Mouse (Mus musculus): Measurements from ENCODE around the gene Prr12. TPM values are rescaled to one million over a fixed set of nuclear protein-coding genes. Genes with fewer than 3 reads are reported as not detected.

Gene Prr12
- polyA plus RNA-seq, 1 experiment from 2014 or later = 11.1 TPM

DNA sequence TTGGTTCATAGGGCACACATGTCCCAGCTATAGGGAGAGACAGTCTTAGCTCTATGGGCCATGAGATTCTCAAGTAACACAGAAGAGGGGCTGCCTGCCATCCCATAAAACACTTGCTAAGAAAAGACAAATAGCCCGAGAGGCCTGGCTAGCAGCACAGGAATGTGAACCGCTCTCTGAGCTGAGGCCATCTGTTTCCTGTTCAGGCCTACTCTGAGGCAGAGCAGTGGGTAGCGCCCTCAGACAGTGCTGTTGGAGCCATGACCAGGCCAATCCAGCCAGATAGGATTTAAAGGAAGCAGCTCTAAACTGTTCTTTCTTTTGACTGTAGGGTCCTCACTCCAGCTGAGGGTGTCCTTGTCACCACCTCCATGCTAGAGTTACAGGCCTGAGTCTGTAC is 48.1 kb downstream of the Prr12 start:
- Histone ChIP-seq H3K4me2 (no peak overlapping the region), H3K4me1 (peaks cover 7% of the 10 kb centered on the region), H3K9ac (no peak overlapping the region), H3K27ac (no peak overlapping the region), H3K4me3 (no peak overlapping the region), H3K9me3 (no peaks in the 10 kb centered on the region), H3K36me3 (peaks cover 96% of the 10 kb centered on the region), H3K27me3 (no peaks in the 10 kb centered on the region)
- WGBS = 49% methylated on average over 3 of the region's 3 CpGs
- ATAC-seq (ENCODE audit: borderline replicate concordance, extremely low read depth, low FRiP score, low TSS enrichment) = no peak

- Histone ChIP-seq H3K27ac (no peak overlapping the region), H3K36me3 (peaks cover 79% of the 10 kb centered on the region), H3K4me2 (no peak overlapping the region), H3K9me3 (no peaks in the 10 kb centered on the region), H3K27me3 (no peaks in the 10 kb centered on the region), H3K4me1 (peaks cover 21% of the 10 kb centered on the region), H3K4me3 (no peak overlapping the region), H3K9ac (no peak overlapping the region)
- WGBS = 82% methylated on average over 7 of the region's 7 CpGs
- no peak for ATAC-seq (ENCODE audit: borderline replicate concordance, extremely low read depth, low FRiP score, low TSS enrichment)
Measured at GRCm38 (mm10) chr7:45002440-45002839, 50.2 kb downstream of the Prr12 start.

DNA sequence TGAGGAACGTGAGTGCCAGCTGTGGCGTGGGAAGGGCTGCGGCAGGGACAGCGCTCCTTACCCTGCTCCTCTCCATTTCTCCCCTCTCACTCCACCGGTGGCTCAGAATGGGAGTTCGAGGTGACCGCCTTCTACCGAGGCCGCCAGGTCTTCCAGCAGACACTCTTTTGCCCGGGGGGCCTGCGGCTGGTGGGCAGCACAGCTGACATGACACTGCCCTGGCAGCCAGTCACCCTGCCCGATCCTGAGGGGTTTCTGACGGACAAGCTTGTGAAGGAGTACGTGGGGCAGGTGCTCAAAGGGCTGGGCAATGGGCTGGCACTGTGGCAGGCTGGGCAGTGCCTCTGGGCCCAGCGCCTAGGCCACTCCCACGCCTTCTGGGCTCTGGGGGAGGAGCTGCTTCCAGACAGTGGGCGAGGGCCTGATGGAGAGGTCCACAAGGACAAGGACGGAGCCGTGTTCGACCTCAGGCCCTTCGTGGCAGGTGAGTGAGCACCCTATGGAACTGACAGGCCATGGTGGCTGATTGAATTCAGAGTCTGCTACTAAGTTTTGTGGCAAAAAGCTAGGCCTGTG is 52.1 kb downstream of the Prr12 start:
- H3K27ac ChIP-seq = no peak overlapping the region

GRCm38 (mm10) chr7:44999753-45000152 is 52.9 kb downstream of the Prr12 start:
- WGBS = 56% methylated on average over 11 of the region's 11 CpGs
- Histone ChIP-seq H3K4me2 (peak overlapping the region; percentile 92), H3K27me3 (no peaks in the 10 kb centered on the region), H3K4me1 (peaks cover 33% of the 10 kb centered on the region), H3K9me3 (no peaks in the 10 kb centered on the region), H3K9ac (0 out of 2 replicates have a peak overlapping the region, but pooled peaks have one; percentile 3), H3K4me3 (peak overlapping the region; percentile 9; the same call in 1 of the 2 replicates), H3K36me3 (peaks cover 64% of the 10 kb centered on the region), H3K27ac (0 out of 2 replicates have a peak overlapping the region, but pooled peaks have one; percentile 29)
- no peak for ATAC-seq (ENCODE audit: borderline replicate concordance, extremely low read depth, low FRiP score, low TSS enrichment)

More for the DNA sequence above, 52.1 kb downstream of the Prr12 start:
- H3K4me1 ChIP-seq = peaks cover 32% of the 10 kb centered on the region
- no peak overlapping the region for H3K4me2 ChIP-seq
- H3K4me3 ChIP-seq = no peak overlapping the region
- H3K27me3 ChIP-seq = no peaks in the 10 kb centered on the region
- no peaks in the 10 kb centered on the region for H3K9me3 ChIP-seq
- H3K36me3 ChIP-seq = peaks cover 64% of the 10 kb centered on the region
- 78% methylated on average over 21 of the region's 21 CpGs for WGBS
- no peak overlapping the region for H3K9ac ChIP-seq
- ATAC-seq (ENCODE audit: borderline replicate concordance, extremely low read depth, low FRiP score, low TSS enrichment) = no peak

DNA sequence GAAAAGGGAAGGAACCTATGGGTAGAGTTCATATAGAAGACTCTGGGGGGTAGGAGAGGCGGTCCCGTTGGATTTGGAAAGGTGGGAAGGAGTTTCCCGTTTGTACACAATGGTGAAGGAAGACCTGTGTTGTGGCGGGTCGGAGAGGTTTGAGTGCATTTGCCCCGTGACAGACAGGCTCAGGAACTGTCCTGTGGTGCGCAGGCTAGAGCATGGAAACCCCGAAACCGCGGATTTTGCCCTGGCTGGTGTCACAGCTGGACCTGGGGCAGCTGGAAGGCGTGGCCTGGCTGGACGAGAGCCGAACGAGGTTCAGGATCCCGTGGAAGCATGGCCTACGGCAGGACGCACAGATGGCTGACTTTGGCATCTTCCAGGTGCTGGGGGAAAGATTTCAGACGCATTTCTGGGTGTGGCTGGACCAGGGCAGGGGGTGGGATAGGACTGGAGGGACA is 54.2 kb downstream of the Prr12 start, which contains the start of gene Bcl2l12:
Gene Bcl2l12, minus strand, starts transcription at position 212 of the 455 bp plus-strand sequence.
- peaks cover 33% of the 10 kb centered on the region for H3K4me1 ChIP-seq
- H3K4me3 ChIP-seq = peak within 1 kb of the TSS; percentile 66
- H3K4me2 ChIP-seq = peak within 1 kb of the TSS; percentile 92
- no peaks in the 10 kb centered on the region for H3K9me3 ChIP-seq
- peak within 1 kb of the TSS; percentile 88 for H3K27ac ChIP-seq
- H3K9ac ChIP-seq = peak within 1 kb of the TSS; percentile 71
- WGBS = 2% methylated on average over 18 of the region's 18 CpGs
- ATAC-seq (ENCODE audit: borderline replicate concordance, extremely low read depth, low FRiP score, low TSS enrichment) = no peak
- peaks cover 64% of the 10 kb centered on the region for H3K36me3 ChIP-seq
- no peaks in the 10 kb centered on the region for H3K27me3 ChIP-seq

DNA sequence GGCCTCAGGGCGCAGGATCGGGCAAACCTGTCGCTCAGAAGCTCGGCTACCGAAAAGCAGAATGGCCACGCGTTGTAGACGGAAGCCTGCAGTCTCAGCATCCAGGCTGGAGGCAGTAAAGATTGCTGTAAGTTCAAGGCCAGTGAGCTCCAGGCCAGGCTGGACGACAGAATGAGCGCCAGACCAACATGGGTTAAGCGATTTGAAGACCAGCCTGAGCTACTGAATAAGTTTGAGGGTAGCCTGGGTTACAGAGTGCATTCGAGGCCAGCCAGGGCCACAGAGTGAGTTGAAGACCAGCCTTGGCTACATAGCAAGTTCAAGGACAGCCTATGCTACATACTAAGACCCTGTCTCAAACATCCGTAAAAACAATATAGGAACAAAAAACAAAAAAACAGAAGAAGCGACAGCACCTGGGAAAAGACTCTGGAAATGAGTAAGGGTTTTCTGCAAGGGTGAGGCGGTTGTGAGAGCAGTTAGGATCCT is 54.7 kb downstream of the Prr12 start:
- Histone ChIP-seq H3K9me3 (no peaks in the 10 kb centered on the region), H3K4me2 (peak overlapping the region; percentile 92), H3K27ac (peak overlapping the region; percentile 88), H3K27me3 (no peaks in the 10 kb centered on the region), H3K4me1 (peaks cover 33% of the 10 kb centered on the region), H3K4me3 (peak overlapping the region; percentile 66), H3K9ac (peak overlapping the region; percentile 71), H3K36me3 (peaks cover 63% of the 10 kb centered on the region)
- WGBS = 2% methylated on average over 15 of the region's 15 CpGs
- ATAC-seq (ENCODE audit: borderline replicate concordance, extremely low read depth, low FRiP score, low TSS enrichment) = peak; percentile 0; the same call in 1 of the 2 replicates

- under 1% methylated on average over 43 of the region's 43 CpGs for WGBS
- peak within 1 kb of the TSS; percentile 88 for H3K27ac ChIP-seq
- H3K9ac ChIP-seq = peak within 1 kb of the TSS; percentile 72
- H3K4me3 ChIP-seq = peak within 1 kb of the TSS; percentile 66
- peak within 1 kb of the TSS; percentile 92 for H3K4me2 ChIP-seq
- ATAC-seq (ENCODE audit: borderline replicate concordance, extremely low read depth, low FRiP score, low TSS enrichment) = peak; percentile 92
- no peaks in the 10 kb centered on the region for H3K27me3 ChIP-seq
- H3K9me3 ChIP-seq = no peaks in the 10 kb centered on the region
- peaks cover 33% of the 10 kb centered on the region for H3K4me1 ChIP-seq
- peaks cover 63% of the 10 kb centered on the region for H3K36me3 ChIP-seq
Measured at GRCm38 (mm10) chr7:44997231-44997939, 55.3 kb downstream of the Prr12 start, which contains the start of gene Irf3. TSS of gene Irf3 (plus strand) at chr7:44997648.

- 10% methylated on average over 10 of the region's 10 CpGs for WGBS
- H3K4me2 ChIP-seq = peak overlapping the region; percentile 92
- peak overlapping the region; percentile 82 for H3K27ac ChIP-seq
- H3K27me3 ChIP-seq = no peaks in the 10 kb centered on the region
- H3K9ac ChIP-seq = peak overlapping the region; percentile 72
- no peak for ATAC-seq (ENCODE audit: borderline replicate concordance, extremely low read depth, low FRiP score, low TSS enrichment)
- peaks cover 33% of the 10 kb centered on the region for H3K4me1 ChIP-seq
- H3K9me3 ChIP-seq = no peaks in the 10 kb centered on the region
- peak overlapping the region; percentile 66 for H3K4me3 ChIP-seq
- peaks cover 61% of the 10 kb centered on the region for H3K36me3 ChIP-seq
Measured at GRCm38 (mm10) chr7:44996672-44997071, 56.0 kb downstream of the Prr12 start.

- H3K36me3 ChIP-seq = peaks cover 21% of the 10 kb centered on the region
- peak overlapping the region; percentile 62 for H3K4me2 ChIP-seq
- peak overlapping the region; percentile 84 for H3K4me3 ChIP-seq
- peaks cover 37% of the 10 kb centered on the region for H3K4me1 ChIP-seq
- peak overlapping the region; percentile 76 for H3K9ac ChIP-seq
- peak; percentile 9; the same call in 1 of the 2 replicates for ATAC-seq (ENCODE audit: borderline replicate concordance, extremely low read depth, low FRiP score, low TSS enrichment)
- H3K27ac ChIP-seq = peak overlapping the region; percentile 93
- under 1% methylated on average over 29 of the region's 29 CpGs for WGBS
- H3K27me3 ChIP-seq = no peaks in the 10 kb centered on the region
- no peaks in the 10 kb centered on the region for H3K9me3 ChIP-seq
Measured at GRCm38 (mm10) chr7:44986879-44987718, 65.6 kb downstream of the Prr12 start.

GRCm38 (mm10) chr7:44986192-44986878 is 66.3 kb downstream of the Prr12 start, which contains the start of gene Prmt1:
TSS of gene Prmt1 (minus strand) at chr7:44986568.
- H3K4me3 ChIP-seq = peak within 1 kb of the TSS; percentile 84
- H3K27me3 ChIP-seq = no peaks in the 10 kb centered on the region
- H3K27ac ChIP-seq = peak within 1 kb of the TSS; percentile 95
- peak; percentile 97 for ATAC-seq (ENCODE audit: borderline replicate concordance, extremely low read depth, low FRiP score, low TSS enrichment)
- peak within 1 kb of the TSS; percentile 77 for H3K4me2 ChIP-seq
- WGBS = under 1% methylated on average over 42 of the region's 42 CpGs
- H3K9ac ChIP-seq = peak within 1 kb of the TSS; percentile 97
- H3K9me3 ChIP-seq = no peaks in the 10 kb centered on the region
- H3K4me1 ChIP-seq = peaks cover 37% of the 10 kb centered on the region
- peaks cover 22% of the 10 kb centered on the region for H3K36me3 ChIP-seq
